Mouse (Mus musculus): ENCODE measurements around the gene Shoc2. TPM values are rescaled to one million over a fixed set of nuclear protein-coding genes. Genes with fewer than 3 reads are reported as not detected.
"Not testable (repeated sequence)": the region's sequence is repeated elsewhere in the genome, so short reads cannot be mapped to it uniquely, and the experiment has no call there.

Shoc2 gene
- polyA plus RNA-seq, 1 experiment from 2014 or later, result 43.6 TPM

- no peak overlapping the region for H3K9ac ChIP-seq
- WGBS, result 44% methylated on average over 7 of the region's 7 CpGs
These were observed 39.1 kb upstream of the Shoc2 start for GRCm38 (mm10) chr19:53904833-53905480.

GRCm38 (mm10) chr19:53906033-53906702 is 37.9 kb upstream of the Shoc2 start:
- H3K27me3 ChIP-seq, result no peaks in the 10 kb centered on the region
- H3K36me3 ChIP-seq, result peaks cover 19% of the 10 kb centered on the region
- H3K27ac ChIP-seq, result no peak overlapping the region
- no peak overlapping the region for H3K4me3 ChIP-seq
- H3K4me1 ChIP-seq, result peaks cover 26% of the 10 kb centered on the region
- peak overlapping the region; percentile 75 for H3K4me2 ChIP-seq
- ATAC-seq (ENCODE audit: borderline replicate concordance, extremely low read depth, low FRiP score, low TSS enrichment), result no peak
- H3K9ac ChIP-seq, result no peak overlapping the region
- no peaks in the 10 kb centered on the region for H3K9me3 ChIP-seq
- 30% methylated on average over 6 of the region's 6 CpGs for WGBS

More at GRCm38 (mm10) chr19:53904833-53905480, 39.1 kb upstream of the Shoc2 start:
- peaks cover 26% of the 10 kb centered on the region for H3K4me1 ChIP-seq
- no peaks in the 10 kb centered on the region for H3K9me3 ChIP-seq
- H3K36me3 ChIP-seq, result peaks cover 12% of the 10 kb centered on the region
- H3K27ac ChIP-seq, result no peak overlapping the region
- H3K4me2 ChIP-seq, result peak overlapping the region; percentile 75
- no peak for ATAC-seq (ENCODE audit: borderline replicate concordance, extremely low read depth, low FRiP score, low TSS enrichment)
- peak overlapping the region; percentile 86 for H3K4me3 ChIP-seq
- no peaks in the 10 kb centered on the region for H3K27me3 ChIP-seq

GRCm38 (mm10) chr19:53906703-53907070 is 37.4 kb upstream of the Shoc2 start:
- not testable (repeated sequence) for ATAC-seq (ENCODE audit: borderline replicate concordance, extremely low read depth, low FRiP score, low TSS enrichment); H3K4me3 ChIP-seq; H3K27ac ChIP-seq; H3K27me3 ChIP-seq; H3K9ac ChIP-seq; H3K9me3 ChIP-seq; H3K4me2 ChIP-seq
- Histone ChIP-seq H3K4me1 (peaks cover 26% of the 10 kb centered on the region), H3K36me3 (peaks cover 22% of the 10 kb centered on the region)

- H3K4me1 ChIP-seq, result no peaks in the 10 kb centered on the region
- no peak overlapping the region for H3K27ac ChIP-seq
- H3K36me3 ChIP-seq, result peaks cover 78% of the 10 kb centered on the region
- no peak overlapping the region for H3K4me3 ChIP-seq
- H3K9ac ChIP-seq, result no peak overlapping the region
- H3K27me3 ChIP-seq, result no peaks in the 10 kb centered on the region
- H3K4me2 ChIP-seq, result no peak overlapping the region
- no peak for ATAC-seq (ENCODE audit: borderline replicate concordance, extremely low read depth, low FRiP score, low TSS enrichment)
- 94% methylated on average over 4 of the region's 4 CpGs for WGBS
- H3K9me3 ChIP-seq, result no peaks in the 10 kb centered on the region
These were observed 29.2 kb upstream of the Shoc2 start for GRCm38 (mm10) chr19:53914950-53915349.

GRCm38 (mm10) chr19:53919541-53919940 is 24.6 kb upstream of the Shoc2 start:
- ATAC-seq (ENCODE audit: borderline replicate concordance, extremely low read depth, low FRiP score, low TSS enrichment), result no peak
- H3K4me2 ChIP-seq, result no peak overlapping the region

GRCm38 (mm10) chr19:53921996-53922395 is 22.1 kb upstream of the Shoc2 start:
- not testable (repeated sequence) for H3K4me1 ChIP-seq; ATAC-seq (ENCODE audit: borderline replicate concordance, extremely low read depth, low FRiP score, low TSS enrichment); H3K9me3 ChIP-seq; H3K27me3 ChIP-seq; H3K4me3 ChIP-seq; H3K4me2 ChIP-seq; H3K9ac ChIP-seq; H3K27ac ChIP-seq
- 82% methylated on average over 3 of the region's 3 CpGs for WGBS
- H3K36me3 ChIP-seq, result peaks cover 72% of the 10 kb centered on the region

More at GRCm38 (mm10) chr19:53919541-53919940, 24.6 kb upstream of the Shoc2 start:
- Histone ChIP-seq H3K27ac (no peak overlapping the region), H3K27me3 (no peaks in the 10 kb centered on the region), H3K4me3 (no peak overlapping the region), H3K9ac (no peak overlapping the region), H3K9me3 (no peaks in the 10 kb centered on the region), H3K36me3 (peaks cover 75% of the 10 kb centered on the region), H3K4me1 (no peaks in the 10 kb centered on the region)
- 86% methylated on average over 10 of the region's 10 CpGs for WGBS

- peaks cover 66% of the 10 kb centered on the region for H3K36me3 ChIP-seq
These were observed 18.8 kb upstream of the Shoc2 start for GRCm38 (mm10) chr19:53925338-53925751.

GRCm38 (mm10) chr19:53926705-53927104 is 17.4 kb upstream of the Shoc2 start:
- Histone ChIP-seq H3K27me3 (no peaks in the 10 kb centered on the region), H3K4me1 (no peaks in the 10 kb centered on the region), H3K9ac (no peak overlapping the region), H3K4me3 (no peak overlapping the region), H3K9me3 (no peaks in the 10 kb centered on the region), H3K36me3 (peaks cover 66% of the 10 kb centered on the region), H3K27ac (no peak overlapping the region), H3K4me2 (no peak overlapping the region)
- no peak for ATAC-seq (ENCODE audit: borderline replicate concordance, extremely low read depth, low FRiP score, low TSS enrichment)
- 84% methylated on average over 1 of the region's 1 CpGs for WGBS

More at GRCm38 (mm10) chr19:53925338-53925751, 18.8 kb upstream of the Shoc2 start:
- Histone ChIP-seq H3K9me3 (no peaks in the 10 kb centered on the region), H3K9ac (no peak overlapping the region), H3K4me1 (no peaks in the 10 kb centered on the region), H3K4me2 (no peak overlapping the region), H3K27me3 (no peaks in the 10 kb centered on the region), H3K27ac (no peak overlapping the region), H3K4me3 (no peak overlapping the region)
- 84% methylated on average over 2 of the region's 2 CpGs for WGBS
- ATAC-seq (ENCODE audit: borderline replicate concordance, extremely low read depth, low FRiP score, low TSS enrichment), result no peak

- Histone ChIP-seq H3K36me3 (peaks cover 63% of the 10 kb centered on the region), H3K9ac (no peak overlapping the region), H3K27me3 (no peaks in the 10 kb centered on the region), H3K9me3 (no peaks in the 10 kb centered on the region), H3K4me1 (no peaks in the 10 kb centered on the region), H3K4me2 (no peak overlapping the region), H3K4me3 (no peak overlapping the region), H3K27ac (no peak overlapping the region)
- 81% methylated on average over 3 of the region's 3 CpGs for WGBS
- ATAC-seq (ENCODE audit: borderline replicate concordance, extremely low read depth, low FRiP score, low TSS enrichment), result no peak
These were observed 14.9 kb upstream of the Shoc2 start for GRCm38 (mm10) chr19:53929218-53929617.

GRCm38 (mm10) chr19:53933050-53933449 is 11.1 kb upstream of the Shoc2 start:
- Histone ChIP-seq H3K9ac (no peak overlapping the region), H3K4me3 (no peak overlapping the region), H3K36me3 (peaks cover 45% of the 10 kb centered on the region), H3K4me2 (no peak overlapping the region), H3K9me3 (no peaks in the 10 kb centered on the region), H3K4me1 (no peaks in the 10 kb centered on the region), H3K27me3 (no peaks in the 10 kb centered on the region), H3K27ac (no peak overlapping the region)
- ATAC-seq (ENCODE audit: borderline replicate concordance, extremely low read depth, low FRiP score, low TSS enrichment), result no peak

- H3K36me3 ChIP-seq, result peaks cover 44% of the 10 kb centered on the region
These were observed 10.1 kb upstream of the Shoc2 start for GRCm38 (mm10) chr19:53934046-53934445.

GRCm38 (mm10) chr19:53939467-53939866 is 4.6 kb upstream of the Shoc2 start:
- no peak overlapping the region for H3K4me2 ChIP-seq
- no peak overlapping the region for H3K9ac ChIP-seq
- no peak overlapping the region for H3K4me3 ChIP-seq
- no peaks in the 10 kb centered on the region for H3K9me3 ChIP-seq
- 69% methylated on average over 4 of the region's 4 CpGs for WGBS
- H3K27me3 ChIP-seq, result no peaks in the 10 kb centered on the region
- peaks cover 10% of the 10 kb centered on the region; the same call in 1 of the 2 replicates for H3K36me3 ChIP-seq
- peaks cover 13% of the 10 kb centered on the region for H3K4me1 ChIP-seq
- no peak overlapping the region for H3K27ac ChIP-seq
- no peak for ATAC-seq (ENCODE audit: borderline replicate concordance, extremely low read depth, low FRiP score, low TSS enrichment)

More at GRCm38 (mm10) chr19:53934046-53934445, 10.1 kb upstream of the Shoc2 start:
- Histone ChIP-seq H3K27ac (no peak overlapping the region), H3K4me1 (no peaks in the 10 kb centered on the region), H3K9me3 (no peaks in the 10 kb centered on the region), H3K9ac (no peak overlapping the region), H3K27me3 (no peaks in the 10 kb centered on the region), H3K4me2 (no peak overlapping the region), H3K4me3 (no peak overlapping the region)
- ATAC-seq (ENCODE audit: borderline replicate concordance, extremely low read depth, low FRiP score, low TSS enrichment), result no peak
